Mouse (Mus musculus) monocyte, adult 5-6 weeks (primary cell): Measurements from ENCODE around the gene Atp6v1g2. TPM values are rescaled to one million over a fixed set of nuclear protein-coding genes. Genes with fewer than 3 reads are reported as not detected.
A peak's percentile ranks its signal among the peaks of the same experiment; 100 is the strongest.

Experiments
- ATAC-seq: fragments of 153-309, 156-312 bp; replicated peaks from 2 replicates; pipeline ENCODE4 v1.8.0; 2017; ENCODE audit warnings: mild to moderate bottlenecking; ENCODE audit not compliant: low TSS enrichment, insufficient number of reproducible peaks, severe bottlenecking, poor library complexity, low FRiP score
- total RNA-seq: library from RNA; stranded (forward); fragments of 200-1000, 200-491, 200-594 nt; gene quantifications from 3 replicates; pipeline ENCODE4 v1.2.3, GENCODE M21; 2017

Atp6v1g2 gene
- total RNA-seq, 1 experiment from 2014 or later = 6.5 TPM

- no peak for ATAC-seq
Measured at GRCm38 (mm10) chr17:35249451-35250197, 16.2 kb downstream of the Atp6v1g2 start.

- ATAC-seq = no peak
Measured at GRCm38 (mm10) chr17:35250348-35251120, 17.1 kb downstream of the Atp6v1g2 start.

- no peak for ATAC-seq
Measured at GRCm38 (mm10) chr17:35251162-35251719, 17.8 kb downstream of the Atp6v1g2 start.

- ATAC-seq = no peak
Measured at GRCm38 (mm10) chr17:35251981-35252380, 18.5 kb downstream of the Atp6v1g2 start.

GRCm38 (mm10) chr17:35252619-35253292 lies 19.3 kb downstream of the Atp6v1g2 start:
- ATAC-seq = no peak

- no peak for ATAC-seq
Measured at GRCm38 (mm10) chr17:35253293-35254093, 20.0 kb downstream of the Atp6v1g2 start.

GRCm38 (mm10) chr17:35254241-35255098 lies 21.0 kb downstream of the Atp6v1g2 start:
- ATAC-seq = peak; percentile 45; the same call in 1 of the 2 replicates

- no peak for ATAC-seq
Measured at GRCm38 (mm10) chr17:35255301-35255700, 21.8 kb downstream of the Atp6v1g2 start.

- ATAC-seq = no peak
Measured at GRCm38 (mm10) chr17:35255704-35256103, 22.2 kb downstream of the Atp6v1g2 start.

- no peak for ATAC-seq
Measured at GRCm38 (mm10) chr17:35257378-35257777, 23.9 kb downstream of the Atp6v1g2 start.

GRCm38 (mm10) chr17:35257824-35258491 lies 24.5 kb downstream of the Atp6v1g2 start:
- peak; percentile 49 for ATAC-seq

- ATAC-seq = peak; percentile 80
Measured at GRCm38 (mm10) chr17:35258492-35259478, 25.3 kb downstream of the Atp6v1g2 start.

- no peak for ATAC-seq
Measured at GRCm38 (mm10) chr17:35259621-35260020, 26.2 kb downstream of the Atp6v1g2 start.

GRCm38 (mm10) chr17:35261651-35262050 lies 28.2 kb downstream of the Atp6v1g2 start:
- no peak for ATAC-seq

GRCm38 (mm10) chr17:35262664-35263522 lies 29.4 kb downstream of the Atp6v1g2 start, which contains the start of gene H2-D1:
Gene H2-D1, plus strand, starts transcription at chr17:35262730.
- peak; percentile 85 for ATAC-seq
